Mouse (Mus musculus) intestine, postnatal 0 days (tissue): Measurements from ENCODE around the gene Frmpd2. TPM values are rescaled to one million over a fixed set of nuclear protein-coding genes. Genes with fewer than 3 reads are reported as not detected.
"Not testable (repeated sequence)": the region's sequence is repeated elsewhere in the genome, so short reads cannot be mapped to it uniquely, and the experiment has no call there.

Source experiments
- ATAC-seq: fragments of 200-750 bp; cut with Nextera tagmentation; 2 replicates; pipeline ENCODE4 v1.8.0; 2017; ENCODE audit warnings: mild to moderate bottlenecking, moderate TSS enrichment, moderate library complexity
- H3K27ac ChIP-seq: fragments of 300-500 bp; sonication (generic); 2 replicates; pipeline ENCODE4 v1.5.1; 2014; ENCODE audit warnings: mild to moderate bottlenecking, low read depth, low read length, moderate library complexity
- H3K27me3 ChIP-seq: fragments of 300-500 bp; sonication (generic); replicated peaks from 2 replicates; pipeline ENCODE4 v1.6.1; 2014; ENCODE audit warnings: low read length, mixed read lengths; ENCODE audit not compliant: control insufficient read depth, insufficient read depth
- H3K36me3 ChIP-seq: fragments of 300-500 bp; sonication (generic); 2 replicates; pipeline ENCODE4 v1.6.1; 2014; ENCODE audit warnings: mild to moderate bottlenecking, moderate library complexity; ENCODE audit not compliant: control insufficient read depth, insufficient read depth
- H3K4me1 ChIP-seq: fragments of 300-500 bp; sonication (generic); replicated peaks from 2 replicates; pipeline ENCODE4 v1.6.1; 2014; ENCODE audit warnings: antibody characterized with exemption, low read length, mixed read lengths; ENCODE audit not compliant: control insufficient read depth, insufficient read depth
- H3K4me2 ChIP-seq: fragments of 300-500 bp; sonication (generic); replicated peaks from 2 replicates; pipeline ENCODE4 v1.6.1; 2014; ENCODE audit warnings: low read depth, mild to moderate bottlenecking, moderate library complexity
- H3K4me3 ChIP-seq: fragments of 300-500 bp; sonication (generic); 2 replicates; pipeline ENCODE4 v1.5.1; 2014; ENCODE audit warnings: low read depth, low read length
- H3K9ac ChIP-seq: fragments of 300-500 bp; sonication (generic); 2 replicates; pipeline ENCODE4 v1.6.1; 2014; ENCODE audit warnings: mild to moderate bottlenecking, low read depth, low read length
- H3K9me3 ChIP-seq: fragments of 300-500 bp; sonication (generic); 2 replicates; pipeline ENCODE4 v1.6.1; 2016; ENCODE audit warnings: mixed run types; ENCODE audit not compliant: control insufficient read depth
- CTCF ChIP-seq: sonication (generic); IDR thresholded peaks from 2 replicates; pipeline ENCODE4 v1.5.1; 2016; ENCODE audit warnings: low read depth, mild to moderate bottlenecking, control low read depth, antibody characterized with exemption, moderate library complexity
- WGBS: fragments of 180-500 bp; shearing (Covaris S2); extraction: QIAGEN DNeasy Blood & Tissue Kit; methylation state at CpG from one replicate; pipeline ENCODE4 v1.1.7; 2014; 5-methylcytosine and 5-hydroxymethylcytosine counted together
- polyA plus RNA-seq: library from polyadenylated mRNA; unstranded; fragments of >200 nt; fragmentation: Nextera tagmentation; extraction: Ambion mirVana; gene quantifications from 2 replicates; pipeline ENCODE4 v1.2.1, GENCODE M21; 2015

The Frmpd2 gene
- polyA plus RNA-seq, result not detected in 2 replicates

DNA sequence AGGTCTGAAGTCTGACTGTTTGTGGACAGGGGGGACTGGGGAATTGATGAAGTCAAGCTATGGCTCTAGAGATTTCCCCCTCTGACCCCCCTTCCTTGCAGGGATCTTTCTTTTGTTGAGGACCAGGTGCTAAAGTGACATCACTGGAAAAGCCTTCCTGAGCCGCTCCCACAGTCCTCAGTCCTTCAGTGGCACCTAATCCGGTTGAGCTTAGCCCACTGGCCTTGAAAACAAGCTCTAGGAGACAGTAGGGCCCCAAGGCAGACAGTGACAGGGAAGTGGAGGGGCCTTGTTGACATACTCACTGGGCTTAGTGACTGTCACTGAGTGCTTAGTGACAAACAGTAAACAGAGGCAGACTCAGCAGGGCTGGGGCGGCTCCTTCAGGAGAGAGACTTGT is at the start of gene Frmpd2:
Gene Frmpd2 (plus strand): TSS at position 366 of the 400 bp plus-strand sequence.
- H3K9me3 ChIP-seq, result no peaks in the 10 kb centered on the region
- H3K4me1 ChIP-seq, result no peaks in the 10 kb centered on the region
- no peak within 1 kb of the TSS for H3K9ac ChIP-seq
- 38% methylated on average over 3 of the region's 3 CpGs for WGBS
- no peak within 1 kb of the TSS for H3K27ac ChIP-seq
- no peak for ATAC-seq
- H3K36me3 ChIP-seq, result no peaks in the 10 kb centered on the region
- no peak for TF ChIP-seq CTCF
- H3K4me2 ChIP-seq, result no peak within 1 kb of the TSS
- H3K4me3 ChIP-seq, result no peak within 1 kb of the TSS
- no peaks in the 10 kb centered on the region for H3K27me3 ChIP-seq

DNA sequence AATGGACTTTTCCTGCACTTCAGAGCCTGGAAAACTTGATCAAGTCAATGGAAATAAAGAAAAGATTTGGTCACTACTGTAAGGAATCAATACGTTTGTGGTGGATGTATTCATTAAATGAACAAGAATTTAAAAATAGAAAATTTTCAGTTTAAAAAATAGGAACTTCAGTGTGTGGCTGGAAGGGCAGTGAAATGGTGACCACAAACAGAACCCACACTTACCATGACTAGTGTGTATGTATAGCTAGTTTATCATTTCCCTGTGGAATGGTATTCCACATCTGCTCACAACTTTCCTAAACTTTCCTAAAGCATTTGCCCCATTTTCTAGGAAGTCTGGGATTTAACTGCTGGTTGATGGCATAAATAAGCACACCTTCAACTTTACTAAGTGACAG is 48.5 kb upstream of the Frmpd2 start:
- H3K9me3 ChIP-seq, result no peaks in the 10 kb centered on the region
- H3K36me3 ChIP-seq, result no peaks in the 10 kb centered on the region
- no peak for TF ChIP-seq CTCF
- H3K9ac ChIP-seq, result no peak overlapping the region
- H3K27me3 ChIP-seq, result no peaks in the 10 kb centered on the region
- no peak overlapping the region for H3K4me2 ChIP-seq
- H3K4me1 ChIP-seq, result 0 out of 2 replicates have a peak, but pooled peaks cover 4% of the 10 kb centered on the region
- H3K27ac ChIP-seq, result no peak overlapping the region
- no peak for ATAC-seq
- 90% methylated on average over 1 of the region's 1 CpGs for WGBS
- H3K4me3 ChIP-seq, result no peak overlapping the region

DNA sequence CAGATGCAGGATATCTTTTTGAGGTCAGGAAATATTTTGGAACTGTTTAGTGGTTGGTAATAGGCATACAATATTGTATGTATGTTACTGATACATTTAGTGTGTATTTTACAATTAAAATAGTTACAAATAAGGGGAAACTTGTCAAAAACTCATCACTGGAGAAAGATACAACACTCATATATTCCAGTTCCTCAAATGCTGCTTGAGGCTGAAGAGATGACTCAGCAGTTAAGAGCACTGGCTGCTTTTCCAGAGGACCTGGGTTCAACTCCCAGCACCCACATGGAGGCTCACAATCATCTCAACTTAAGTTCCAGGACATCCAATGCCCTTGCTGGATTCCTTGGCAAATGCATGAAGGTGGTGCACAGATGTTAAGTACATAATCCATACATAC is 47.4 kb upstream of the Frmpd2 start:
- no peaks in the 10 kb centered on the region for H3K9me3 ChIP-seq
- ATAC-seq, result no peak
- no peak for TF ChIP-seq CTCF
- no peak overlapping the region for H3K4me3 ChIP-seq
- H3K27me3 ChIP-seq, result no peaks in the 10 kb centered on the region
- H3K9ac ChIP-seq, result no peak overlapping the region
- H3K27ac ChIP-seq, result no peak overlapping the region
- 0 out of 2 replicates have a peak, but pooled peaks cover 4% of the 10 kb centered on the region for H3K4me1 ChIP-seq
- no peak overlapping the region for H3K4me2 ChIP-seq
- no peaks in the 10 kb centered on the region for H3K36me3 ChIP-seq

DNA sequence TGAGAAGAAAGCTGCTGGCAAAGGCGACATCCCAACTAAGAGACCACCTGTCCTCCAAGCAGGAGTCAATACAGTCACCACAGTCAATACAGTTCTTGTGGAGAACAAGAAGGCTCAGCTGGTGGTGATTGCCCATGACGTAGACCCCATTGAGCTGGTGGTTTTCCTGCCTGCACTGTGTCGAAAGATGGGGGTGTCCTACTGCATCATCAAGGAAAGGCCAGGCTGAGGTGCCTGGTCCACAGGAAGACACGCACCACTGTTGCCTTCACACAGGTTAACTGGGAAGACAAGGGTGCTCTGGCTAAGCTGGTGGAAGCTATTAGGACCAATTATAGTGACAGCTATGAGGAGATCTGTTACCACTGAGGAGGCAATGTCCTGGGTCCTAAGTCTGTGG is 39.0 kb upstream of the Frmpd2 start:
- not testable (repeated sequence) for H3K4me2 ChIP-seq, H3K27ac ChIP-seq, ATAC-seq, H3K9me3 ChIP-seq, H3K4me1 ChIP-seq, H3K36me3 ChIP-seq, H3K27me3 ChIP-seq, H3K9ac ChIP-seq, H3K4me3 ChIP-seq
- 95% methylated on average over 4 of the region's 4 CpGs for WGBS

DNA sequence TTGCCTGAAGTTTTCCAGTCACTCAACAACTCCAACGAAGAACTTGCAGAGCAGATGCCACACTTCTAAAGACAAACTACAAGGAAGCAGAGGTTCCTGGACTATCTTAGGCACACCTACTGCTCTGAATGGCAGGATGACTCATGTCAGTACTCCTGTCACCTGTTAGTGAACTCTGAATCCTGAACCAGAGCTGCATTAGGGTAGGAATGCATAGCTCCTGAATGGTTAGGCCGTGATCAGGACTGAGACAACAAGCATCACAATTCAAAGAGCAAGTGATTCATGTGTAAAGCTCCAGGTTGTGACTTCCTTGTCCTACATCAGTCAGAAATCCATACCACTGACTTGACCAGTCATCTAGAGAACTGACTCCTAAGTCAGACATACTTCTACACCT is 27.7 kb upstream of the Frmpd2 start:
- no peak for TF ChIP-seq CTCF
- Histone ChIP-seq H3K27ac (no peak overlapping the region), H3K36me3 (no peaks in the 10 kb centered on the region)

DNA sequence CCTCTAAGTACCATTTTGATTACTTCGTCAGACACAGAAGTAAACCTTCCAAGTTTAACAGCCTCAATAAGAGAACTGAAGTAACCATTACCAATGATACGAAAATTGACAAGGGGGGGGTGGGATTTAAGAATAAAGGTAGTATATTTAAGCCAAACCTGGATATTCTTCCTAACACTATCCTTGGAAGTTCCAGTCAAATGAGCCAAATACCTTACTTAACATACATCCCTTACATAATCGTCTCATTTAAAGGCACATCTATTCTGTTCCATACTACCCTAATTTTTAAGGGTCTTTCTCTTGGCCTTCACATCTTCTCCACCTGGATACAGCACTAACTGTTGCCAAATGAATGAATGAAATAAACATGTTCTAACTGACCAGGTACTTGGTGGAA is 25.5 kb upstream of the Frmpd2 start:
- Histone ChIP-seq H3K9me3 (no peaks in the 10 kb centered on the region), H3K4me2 (peak overlapping the region; percentile 80), H3K36me3 (no peaks in the 10 kb centered on the region), H3K9ac (peak overlapping the region; percentile 94), H3K27ac (no peak overlapping the region), H3K4me1 (0 out of 2 replicates have a peak, but pooled peaks cover 7% of the 10 kb centered on the region), H3K4me3 (peak overlapping the region; percentile 97), H3K27me3 (peaks cover 3% of the 10 kb centered on the region; the same call in 1 of the 2 replicates)
- WGBS, result 41% methylated on average over 3 of the region's 3 CpGs
- no peak for ATAC-seq
- TF ChIP-seq CTCF, result no peak

More for the DNA sequence above, 27.7 kb upstream of the Frmpd2 start:
- H3K27me3 ChIP-seq, result no peaks in the 10 kb centered on the region
- no peak overlapping the region for H3K4me2 ChIP-seq
- H3K4me1 ChIP-seq, result 0 out of 2 replicates have a peak, but pooled peaks cover 7% of the 10 kb centered on the region
- peak; percentile 39; the same call in 1 of the 2 replicates for ATAC-seq
- no peaks in the 10 kb centered on the region for H3K9me3 ChIP-seq
- WGBS, result 33% methylated on average over 2 of the region's 2 CpGs
- H3K9ac ChIP-seq, result no peak overlapping the region
- H3K4me3 ChIP-seq, result no peak overlapping the region

DNA sequence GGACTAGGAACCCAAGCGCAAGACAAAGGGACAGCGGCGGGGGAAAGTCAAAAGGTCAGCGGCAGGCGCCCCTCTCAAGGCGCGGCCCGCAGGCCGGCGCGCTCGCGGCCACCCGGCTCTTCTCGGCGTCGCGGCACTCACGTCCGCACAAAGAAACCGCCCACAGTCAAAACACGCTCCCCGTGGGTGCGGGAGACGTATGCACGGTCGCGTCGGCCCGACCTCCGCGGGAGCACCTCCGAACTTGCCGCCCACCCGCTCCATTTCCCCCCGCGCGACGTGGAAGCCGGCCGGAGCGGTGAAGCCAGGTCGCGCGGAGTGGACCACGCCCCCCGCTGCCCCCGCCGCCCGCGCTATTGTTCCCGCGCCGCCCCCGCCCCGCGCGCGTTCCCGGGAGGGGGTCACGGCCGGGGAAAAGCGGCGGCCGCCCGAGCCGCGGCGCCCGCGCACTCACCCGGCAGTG is 24.9 kb upstream of the Frmpd2 start:
- peak overlapping the region; percentile 97 for H3K4me3 ChIP-seq
- ATAC-seq, result peak; percentile 29; the same call in 1 of the 2 replicates
- 0 out of 2 replicates have a peak, but pooled peaks cover 7% of the 10 kb centered on the region for H3K4me1 ChIP-seq
- H3K9ac ChIP-seq, result peak overlapping the region; percentile 94
- H3K9me3 ChIP-seq, result no peaks in the 10 kb centered on the region
- H3K27ac ChIP-seq, result peak overlapping the region; percentile 95
- peak overlapping the region; percentile 80 for H3K4me2 ChIP-seq
- TF ChIP-seq CTCF, result no peak
- WGBS, result 2% methylated on average over 66 of the region's 72 CpGs
- no peaks in the 10 kb centered on the region for H3K36me3 ChIP-seq
- peaks cover 3% of the 10 kb centered on the region; the same call in 1 of the 2 replicates for H3K27me3 ChIP-seq
